Mouse (Mus musculus) layer of hippocampus, postnatal 36 days (tissue): Measurements from ENCODE around the gene Erg. TPM values are rescaled to one million over a fixed set of nuclear protein-coding genes. Genes with fewer than 3 reads are reported as not detected.

Experiments
- DNase-seq, 2 experiments: peaks; one replicate each; pipeline ENCODE4 v3.0.0; 2022
- total RNA-seq, 2 experiments: library from RNA; stranded (reverse); gene quantifications; 2 replicates each; pipeline ENCODE4 v1.2.3; 2021

Gene Erg
- total RNA-seq, 2 experiments from 2014 or later: 3.2 to 3.6 TPM

GRCm38 (mm10) chr16:95584751-95585528 is 1.5 kb downstream of the Erg start:
- DNase-seq: no peak

- DNase-seq: no peak
Observed at GRCm38 (mm10) chr16:95579289-95579688, 7.1 kb downstream of the Erg start.

- peak; percentile 32 to 34 for DNase-seq
Observed at GRCm38 (mm10) chr16:95573163-95573562, 13.2 kb downstream of the Erg start.

GRCm38 (mm10) chr16:95570616-95571015 is 15.8 kb downstream of the Erg start:
- no peak for DNase-seq

GRCm38 (mm10) chr16:95556834-95557233 is 29.6 kb downstream of the Erg start:
- no peak for DNase-seq

GRCm38 (mm10) chr16:95553136-95553535 is 33.3 kb downstream of the Erg start:
- DNase-seq: no peak

- no peak for DNase-seq
Observed at GRCm38 (mm10) chr16:95552495-95552894, 33.9 kb downstream of the Erg start.

- DNase-seq: no peak
Observed at GRCm38 (mm10) chr16:95550496-95550895, 35.9 kb downstream of the Erg start.

- DNase-seq: no peak
Observed at GRCm38 (mm10) chr16:95544753-95545152, 41.6 kb downstream of the Erg start.

GRCm38 (mm10) chr16:95543471-95543870 is 42.9 kb downstream of the Erg start:
- peak; percentile 17 to 18 for DNase-seq

- no peak for DNase-seq
Observed at GRCm38 (mm10) chr16:95535151-95535550, 51.2 kb downstream of the Erg start.

GRCm38 (mm10) chr16:95532387-95533077 is 53.9 kb downstream of the Erg start:
- DNase-seq: no peak

- no peak for DNase-seq
Observed at GRCm38 (mm10) chr16:95527561-95527960, 58.8 kb downstream of the Erg start.

GRCm38 (mm10) chr16:95519520-95519919 is 66.9 kb downstream of the Erg start:
- DNase-seq: no peak

- DNase-seq: no peak
Observed at GRCm38 (mm10) chr16:95506051-95506450, 80.3 kb downstream of the Erg start.

- DNase-seq: no peak
Observed at GRCm38 (mm10) chr16:95496582-95497300, 89.7 kb downstream of the Erg start.

- no peak for DNase-seq
Observed at GRCm38 (mm10) chr16:95494108-95494507, 92.3 kb downstream of the Erg start.

- no peak for DNase-seq
Observed at GRCm38 (mm10) chr16:95493336-95493735, 93.1 kb downstream of the Erg start.

- no peak for DNase-seq
Observed at GRCm38 (mm10) chr16:95492146-95492545, 94.2 kb downstream of the Erg start.

GRCm38 (mm10) chr16:95490386-95490785 is 96.0 kb downstream of the Erg start:
- DNase-seq: no peak

- no peak for DNase-seq
Observed at GRCm38 (mm10) chr16:95487606-95488351, 98.6 kb downstream of the Erg start.

GRCm38 (mm10) chr16:95481176-95481575 is 105.2 kb downstream of the Erg start:
- DNase-seq: no peak

- no peak for DNase-seq
Observed at GRCm38 (mm10) chr16:95478558-95478957, 107.8 kb downstream of the Erg start.
